Mouse (Mus musculus) ES-Bruce4 (cell line): ENCODE results near the gene Syp. TPM values are rescaled to one million over a fixed set of nuclear protein-coding genes. Genes with fewer than 3 reads are reported as not detected.

Experiments
- H3K27ac ChIP-seq: 2 replicates; pipeline ENCODE4 v1.5.1; 2012; ENCODE audit warnings: low read length, inconsistent platforms; ENCODE audit not compliant: insufficient read depth
- H3K27me3 ChIP-seq: 2 replicates; pipeline ENCODE4 v1.6.1; 2012; ENCODE audit warnings: mild to moderate bottlenecking, low read length, inconsistent platforms; ENCODE audit not compliant: control insufficient read depth, poor library complexity, insufficient read depth, severe bottlenecking
- H3K36me3 ChIP-seq: 2 replicates; pipeline ENCODE4 v1.6.1; 2012; ENCODE audit warnings: inconsistent platforms, mild to moderate bottlenecking, low read length, moderate library complexity; ENCODE audit not compliant: control insufficient read depth, poor library complexity, insufficient read depth, severe bottlenecking
- H3K4me1 ChIP-seq: one replicate; pipeline ENCODE4 v1.8.1; 2011; ENCODE audit warnings: low read length; ENCODE audit not compliant: control insufficient read depth, insufficient read depth
- H3K4me3 ChIP-seq: 2 replicates; pipeline ENCODE4 v1.5.1; 2011; ENCODE audit warnings: low read depth, mild to moderate bottlenecking, low read length
- H3K9ac ChIP-seq: 2 replicates; pipeline ENCODE4 v1.6.1; 2012; ENCODE audit warnings: low read depth, mild to moderate bottlenecking, inconsistent platforms; ENCODE audit not compliant: poor library complexity, severe bottlenecking
- H3K9me3 ChIP-seq: replicated peaks from 2 replicates; pipeline ENCODE4 v1.6.1; 2012; ENCODE audit warnings: mild to moderate bottlenecking, low read length, inconsistent platforms; ENCODE audit not compliant: control insufficient read depth, poor library complexity, insufficient read depth, severe bottlenecking
- CTCF ChIP-seq: IDR thresholded peaks from one replicate; pipeline ENCODE4 v1.8.1; 2011; ENCODE audit warnings: low read depth, low read length
- EP300 ChIP-seq: IDR thresholded peaks from 2 replicates; pipeline ENCODE4 v1.6.1; 2011; ENCODE audit warnings: low read depth, low read length; ENCODE audit not compliant: insufficient read depth
- POLR2A ChIP-seq: IDR thresholded peaks from one replicate; pipeline ENCODE4 v1.8.1; 2011; ENCODE audit warnings: low read length; ENCODE audit not compliant: insufficient read depth
- polyA plus RNA-seq: library from polyadenylated mRNA; stranded (reverse); fragments of >200 nt; gene quantifications from 2 replicates; pipeline ENCODE4 v1.2.4, GENCODE M21; 2011; ENCODE audit warnings: low read depth; ENCODE audit not compliant: missing spikeins, insufficient read depth, insufficient read length

Syp gene
- polyA plus RNA-seq, 1 experiment = 5.9 TPM

- H3K4me1 ChIP-seq = no peaks in the 10 kb centered on the region
- no peak overlapping the region for H3K9ac ChIP-seq
- no peak for TF ChIP-seq EP300
- peak; percentile 41 for TF ChIP-seq CTCF
- H3K27me3 ChIP-seq = no peaks in the 10 kb centered on the region
- H3K9me3 ChIP-seq = no peaks in the 10 kb centered on the region
- H3K27ac ChIP-seq = no peak overlapping the region
- no peaks in the 10 kb centered on the region for H3K36me3 ChIP-seq
- no peak overlapping the region for H3K4me3 ChIP-seq
These were observed 54.6 kb downstream of the Syp start for GRCm38 (mm10) chrX:7692862-7693261.

- H3K4me3 ChIP-seq = no peak overlapping the region
- no peaks in the 10 kb centered on the region; the same call in none of the 2 replicates for H3K36me3 ChIP-seq
- H3K27ac ChIP-seq = no peak overlapping the region
- H3K9ac ChIP-seq = no peak overlapping the region
- no peaks in the 10 kb centered on the region for H3K27me3 ChIP-seq
- no peaks in the 10 kb centered on the region for H3K4me1 ChIP-seq
- no peaks in the 10 kb centered on the region for H3K9me3 ChIP-seq
- TF ChIP-seq CTCF (no peak), POLR2A (no peak), EP300 (no peak)
These were observed 58.2 kb downstream of the Syp start for GRCm38 (mm10) chrX:7696520-7696919.

DNA sequence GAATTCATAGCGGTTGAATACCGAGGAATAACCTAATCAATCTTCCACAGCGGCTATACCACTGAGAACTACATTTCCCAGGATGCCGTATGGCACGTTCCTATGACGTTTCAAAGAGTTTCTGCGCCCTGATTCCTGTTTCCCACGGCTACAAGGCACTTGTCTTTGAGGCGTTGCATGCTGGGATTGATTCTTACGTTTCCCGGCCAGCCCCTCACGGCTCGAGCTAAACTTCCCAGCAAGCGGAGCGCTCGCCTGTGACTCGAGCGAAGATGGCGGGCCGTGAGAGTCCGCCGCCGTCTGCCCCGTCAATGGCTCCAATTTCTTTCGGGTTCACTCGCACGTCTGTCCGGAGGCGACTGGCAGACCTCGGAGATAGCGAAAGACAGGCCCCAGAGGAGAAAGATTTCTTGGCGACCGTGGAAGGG lies 58.7 kb downstream of the Syp start, which contains the start of gene Gpkow:
Gene Gpkow (plus strand): TSS at position 178 of the 428 bp plus-strand sequence.
- peak within 1 kb of the TSS; percentile 99 for H3K4me3 ChIP-seq
- H3K9me3 ChIP-seq = no peaks in the 10 kb centered on the region
- H3K36me3 ChIP-seq = no peaks in the 10 kb centered on the region; the same call in none of the 2 replicates
- H3K27me3 ChIP-seq = no peaks in the 10 kb centered on the region
- H3K9ac ChIP-seq = peak within 1 kb of the TSS; percentile 92
- H3K27ac ChIP-seq = peak within 1 kb of the TSS; percentile 37; the same call in 1 of the 2 replicates
- TF ChIP-seq POLR2A = peak; percentile 50
- no peak for TF ChIP-seq EP300
- TF ChIP-seq CTCF = no peak
- H3K4me1 ChIP-seq = no peaks in the 10 kb centered on the region

Other genes with a start within 250 kb of the Syp start
- not detected in 2 replicates for gene Foxp3, start 64.8 kb upstream of the Syp start, polyA plus RNA-seq
- 7.0 and 11.5 TPM in 2 replicates for gene Ppp1r3f, start 64.2 kb upstream of the Syp start, polyA plus RNA-seq
- 12.1 and 13.1 TPM in 2 replicates for gene Ccdc22, start 33.0 kb upstream of the Syp start, polyA plus RNA-seq
- gene Cacna1f, start 31.4 kb upstream of the Syp start, polyA plus RNA-seq = 0.14 and 0.16 TPM in 2 replicates
- 5.8 and 6.1 TPM in 2 replicates for gene Prickle3, start 18.8 kb downstream of the Syp start, polyA plus RNA-seq
- gene Plp2, start 32.9 kb downstream of the Syp start, polyA plus RNA-seq = 239 and 246 TPM in 2 replicates
- not detected in 2 replicates for gene Magix, start 42.8 kb downstream of the Syp start, polyA plus RNA-seq
- 14.7 and 17.1 TPM in 2 replicates for gene Gpkow, start 58.7 kb downstream of the Syp start, polyA plus RNA-seq
- 44.6 and 56.8 TPM in 2 replicates for gene Wdr45, start 75.9 kb downstream of the Syp start, polyA plus RNA-seq
- gene Gm45208, start 83.8 kb downstream of the Syp start, polyA plus RNA-seq = not detected in 2 replicates
- gene Praf2, start 90.0 kb downstream of the Syp start, polyA plus RNA-seq = 53.8 and 67.7 TPM in 2 replicates
- gene Ccdc120, start 112.4 kb downstream of the Syp start, polyA plus RNA-seq = 20.4 and 28.9 TPM in 2 replicates
- gene Tfe3, start 124.1 kb downstream of the Syp start, polyA plus RNA-seq = 65.8 and 81.6 TPM in 2 replicates
- 18.5 and 19.2 TPM in 2 replicates for gene Gripap1, start 151.3 kb downstream of the Syp start, polyA plus RNA-seq
- 8.3 and 8.6 TPM in 2 replicates for gene Kcnd1, start 183.8 kb downstream of the Syp start, polyA plus RNA-seq
- 85.0 and 90.6 TPM in 2 replicates for gene Otud5, start 202.9 kb downstream of the Syp start, polyA plus RNA-seq
- gene Pim2, start 239.8 kb downstream of the Syp start, polyA plus RNA-seq = 29.8 and 31.2 TPM in 2 replicates
- 25.6 and 31.4 TPM in 2 replicates for gene Slc35a2, start 245.6 kb downstream of the Syp start, polyA plus RNA-seq